Mouse (Mus musculus): ENCODE measurements at regions not wholly inside any gene's neighbourhood (a gene's known extent, or its start where the extent isn't known, plus 50 kb on each side); places are given as distances from the start of the nearest gene placed in this dataset.

DNA sequence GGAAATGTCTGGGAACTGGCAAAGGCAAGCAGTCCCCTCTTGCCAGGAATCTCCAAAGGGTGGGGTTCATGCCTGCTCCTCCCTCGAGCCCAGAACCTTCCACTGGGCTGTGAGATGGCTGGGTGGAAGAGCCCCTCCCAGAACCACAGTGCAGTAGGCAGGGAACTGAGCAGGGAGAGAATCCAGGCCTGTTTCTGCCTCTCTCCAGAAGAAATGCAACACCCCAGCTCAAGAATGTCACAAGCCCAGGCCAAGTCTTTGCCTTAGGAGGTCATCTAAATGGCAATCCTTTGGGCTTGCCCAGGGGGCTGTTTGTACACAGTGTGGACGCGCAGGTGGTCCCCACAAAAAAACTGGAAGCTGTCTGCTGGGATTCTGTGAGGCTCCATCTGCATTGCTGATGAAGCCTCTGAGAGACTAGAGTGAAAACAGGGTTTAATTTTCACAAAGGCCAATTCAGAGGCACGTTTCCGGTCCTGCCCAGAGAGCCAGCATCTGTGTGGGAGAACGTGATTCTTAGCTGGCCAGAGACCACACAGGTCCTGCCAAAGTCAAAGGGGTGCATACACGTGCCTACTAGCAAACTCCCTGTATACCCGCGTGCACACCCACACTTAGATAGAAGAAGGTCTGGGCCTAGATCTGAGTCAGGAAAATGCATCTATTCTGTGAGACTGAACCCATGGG is 129.0 kb downstream of the Hmg20a start:
- Histone ChIP-seq H3K36me3 (no peaks in the 10 kb centered on the region), H3K4me3 (no peak overlapping the region), H3K4me2 (replicated peaks) (no peak overlapping the region), H3K4me1 (peaks cover 8% of the 10 kb centered on the region), H3K27me3 (peaks cover 14% of the 10 kb centered on the region), H3K9me3 (no peaks in the 10 kb centered on the region), H3K27ac (peak overlapping the region; percentile 61), H3K9ac (no peak overlapping the region)
- no peak for ATAC-seq (ENCODE audit: low FRiP score, low read depth)
- 55% methylated on average over 9 of the region's 9 CpGs for WGBS

DNA sequence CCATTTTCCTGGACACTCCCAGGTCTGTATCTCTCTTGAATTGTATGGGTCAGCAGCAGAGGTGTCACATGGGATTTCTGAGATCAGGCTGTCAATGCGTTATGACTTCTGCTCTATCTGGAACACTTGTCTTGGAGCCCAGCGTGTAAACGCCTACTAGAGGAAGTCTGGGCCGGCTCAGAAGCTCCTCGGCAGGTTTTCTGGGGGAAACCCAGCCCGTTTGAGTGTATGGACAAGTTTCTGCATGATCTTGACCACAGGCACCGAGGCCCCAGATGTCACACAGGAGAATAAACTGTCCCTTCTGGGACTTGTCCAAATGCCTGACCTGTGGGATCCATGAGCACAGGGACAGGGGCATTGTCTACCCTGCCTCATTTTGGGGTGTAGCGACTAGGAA is 131.4 kb downstream of the Hmg20a start:
- no peak overlapping the region for H3K27ac ChIP-seq
- no peak overlapping the region for H3K4me3 ChIP-seq
- no peak overlapping the region for H3K9ac ChIP-seq
- ATAC-seq (ENCODE audit: low FRiP score, low read depth) = no peak
- peaks cover 12% of the 10 kb centered on the region for H3K27me3 ChIP-seq
- WGBS = 57% methylated on average over 8 of the region's 8 CpGs
- no peaks in the 10 kb centered on the region for H3K9me3 ChIP-seq
- H3K4me1 ChIP-seq = peaks cover 19% of the 10 kb centered on the region
- H3K36me3 ChIP-seq = no peaks in the 10 kb centered on the region
- no peak overlapping the region for H3K4me2 ChIP-seq (replicated peaks)

DNA sequence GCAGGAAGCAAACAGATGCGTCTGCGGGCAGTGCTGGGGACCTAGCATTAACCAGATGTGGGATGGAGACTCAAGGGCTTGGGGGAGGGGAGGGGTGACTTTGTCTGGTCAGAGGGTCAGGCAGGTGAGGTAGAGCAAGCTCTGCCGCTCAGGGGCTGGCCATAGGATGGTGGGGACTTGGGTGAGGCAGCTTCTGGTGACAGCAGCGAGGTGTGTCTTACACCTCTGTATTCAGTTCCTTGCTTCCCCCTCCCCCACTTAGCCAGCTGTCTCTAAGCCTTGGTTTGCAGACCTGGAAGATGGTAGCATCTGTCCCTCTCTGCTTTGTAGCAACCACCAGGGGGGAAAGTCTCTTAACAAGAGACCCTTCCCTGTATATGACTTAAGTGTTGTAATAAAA is 131.8 kb downstream of the Hmg20a start:
- H3K4me3 ChIP-seq = no peak overlapping the region
- H3K36me3 ChIP-seq = no peaks in the 10 kb centered on the region
- no peak overlapping the region for H3K4me2 ChIP-seq (replicated peaks)
- peaks cover 12% of the 10 kb centered on the region for H3K27me3 ChIP-seq
- peaks cover 19% of the 10 kb centered on the region for H3K4me1 ChIP-seq
- ATAC-seq (ENCODE audit: low FRiP score, low read depth) = no peak
- H3K9me3 ChIP-seq = no peaks in the 10 kb centered on the region
- 37% methylated on average over 4 of the region's 4 CpGs for WGBS
- no peak overlapping the region for H3K27ac ChIP-seq
- no peak overlapping the region for H3K9ac ChIP-seq

DNA sequence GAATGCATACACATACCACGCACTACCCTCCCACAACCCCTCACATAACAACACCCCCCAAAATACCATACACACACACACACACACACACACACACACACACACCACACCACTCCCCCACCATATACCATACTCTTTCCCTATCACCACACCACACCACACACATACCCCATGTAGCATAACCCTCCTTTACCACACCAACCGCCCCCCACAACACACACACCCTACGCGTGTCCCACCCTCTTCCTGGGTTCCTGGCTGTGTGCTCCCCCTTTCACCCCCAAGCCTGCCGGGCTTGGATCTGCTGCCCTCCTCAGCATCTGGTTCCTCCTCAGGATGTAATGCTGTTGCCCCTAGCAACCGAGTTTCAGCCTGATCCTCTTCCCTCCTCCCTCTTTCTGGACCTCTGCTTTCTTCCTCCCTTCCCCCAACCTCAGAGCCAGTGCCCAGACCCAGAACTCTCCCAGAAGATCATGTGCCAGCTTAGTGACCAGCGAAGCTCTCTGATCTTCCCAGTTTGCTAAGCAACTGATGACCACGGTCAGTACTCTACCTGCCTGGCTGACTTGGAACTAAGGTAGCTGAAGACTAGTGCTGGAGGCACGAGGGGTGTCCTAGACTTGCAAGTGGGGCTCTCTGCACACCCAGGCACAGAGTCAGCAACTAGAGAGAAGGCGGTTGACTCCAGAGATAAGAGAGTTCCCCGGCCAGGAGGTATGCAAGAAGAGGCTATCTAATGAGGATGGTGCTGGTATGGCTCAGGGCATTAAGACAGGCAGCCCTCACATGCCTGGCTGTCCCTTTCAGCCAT is 133.2 kb downstream of the Hmg20a start:
- no peak overlapping the region for H3K4me3 ChIP-seq
- H3K27me3 ChIP-seq = peaks cover 11% of the 10 kb centered on the region; the same call in 1 of the 2 replicates
- no peak overlapping the region for H3K9ac ChIP-seq
- no peaks in the 10 kb centered on the region for H3K36me3 ChIP-seq
- 61% methylated on average over 11 of the region's 11 CpGs for WGBS
- no peaks in the 10 kb centered on the region for H3K9me3 ChIP-seq
- no peak; the same call in 1 of the 2 replicates for ATAC-seq (ENCODE audit: low FRiP score, low read depth)
- H3K4me1 ChIP-seq = peaks cover 23% of the 10 kb centered on the region
- H3K27ac ChIP-seq = no peak overlapping the region
- no peak overlapping the region for H3K4me2 ChIP-seq (replicated peaks)

DNA sequence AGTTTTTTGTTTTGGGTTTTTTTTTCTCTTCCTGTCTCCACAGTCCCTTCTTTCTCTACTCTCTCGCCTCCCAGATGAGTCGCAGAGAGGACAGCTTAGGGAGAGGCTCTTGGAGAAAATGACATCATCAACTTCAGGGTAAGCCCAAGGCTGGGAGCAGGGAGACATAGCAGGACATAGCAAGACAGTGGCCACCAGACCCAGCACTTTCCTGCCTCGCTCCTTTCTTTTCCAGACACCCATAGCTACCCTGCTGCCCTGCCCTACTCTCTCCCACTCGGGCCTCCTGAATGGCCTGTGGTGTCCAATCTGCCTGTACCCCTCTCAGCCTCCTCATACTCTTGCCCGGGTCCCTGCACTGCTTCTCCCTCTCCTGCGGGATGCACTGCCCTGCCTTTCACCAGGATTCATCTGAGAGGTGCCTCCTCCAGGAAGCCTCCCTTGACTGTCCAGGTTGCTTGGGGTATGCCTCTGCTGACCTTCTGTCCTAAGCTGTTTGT is 133.8 kb downstream of the Hmg20a start:
- Histone ChIP-seq H3K27ac (no peak overlapping the region), H3K4me1 (peaks cover 26% of the 10 kb centered on the region)
- ATAC-seq (ENCODE audit: low FRiP score, low read depth) = no peak

DNA sequence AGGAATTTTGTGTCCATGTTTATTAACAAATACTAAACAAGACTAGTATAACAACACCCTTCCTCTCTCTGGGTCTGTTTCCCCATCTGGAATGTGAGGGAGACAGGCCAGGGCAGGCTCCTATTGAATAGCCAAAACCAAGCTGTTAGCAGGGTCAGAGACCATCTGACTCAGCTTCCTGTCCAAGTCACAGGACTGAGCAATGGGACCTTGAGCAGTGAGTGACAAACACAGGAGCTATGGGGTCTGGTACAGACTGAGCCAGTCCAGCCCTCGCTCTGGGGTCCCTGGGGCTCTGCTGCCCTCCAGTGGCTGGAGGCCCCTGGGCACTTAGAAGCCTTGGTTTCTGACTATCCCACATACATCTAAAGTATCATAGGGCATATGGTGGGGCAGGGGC is 134.4 kb downstream of the Hmg20a start:
- no peak overlapping the region for H3K9ac ChIP-seq
- no peak overlapping the region for H3K4me3 ChIP-seq
- 17% methylated on average over 1 of the region's 1 CpGs for WGBS
- no peak overlapping the region for H3K4me2 ChIP-seq (replicated peaks)
- peak; percentile 66 for ATAC-seq (ENCODE audit: low FRiP score, low read depth)
- H3K27ac ChIP-seq = no peak overlapping the region
- peaks cover 17% of the 10 kb centered on the region; the same call in 1 of the 2 replicates for H3K27me3 ChIP-seq
- H3K4me1 ChIP-seq = peaks cover 25% of the 10 kb centered on the region
- no peaks in the 10 kb centered on the region for H3K9me3 ChIP-seq
- no peaks in the 10 kb centered on the region for H3K36me3 ChIP-seq

More for the DNA sequence above, 133.8 kb downstream of the Hmg20a start:
- Histone ChIP-seq H3K27me3 (peaks cover 12% of the 10 kb centered on the region; the same call in 1 of the 2 replicates), H3K4me3 (no peak overlapping the region), H3K9ac (no peak overlapping the region), H3K36me3 (no peaks in the 10 kb centered on the region), H3K4me2 (replicated peaks) (no peak overlapping the region), H3K9me3 (no peaks in the 10 kb centered on the region)
- 74% methylated on average over 6 of the region's 6 CpGs for WGBS

DNA sequence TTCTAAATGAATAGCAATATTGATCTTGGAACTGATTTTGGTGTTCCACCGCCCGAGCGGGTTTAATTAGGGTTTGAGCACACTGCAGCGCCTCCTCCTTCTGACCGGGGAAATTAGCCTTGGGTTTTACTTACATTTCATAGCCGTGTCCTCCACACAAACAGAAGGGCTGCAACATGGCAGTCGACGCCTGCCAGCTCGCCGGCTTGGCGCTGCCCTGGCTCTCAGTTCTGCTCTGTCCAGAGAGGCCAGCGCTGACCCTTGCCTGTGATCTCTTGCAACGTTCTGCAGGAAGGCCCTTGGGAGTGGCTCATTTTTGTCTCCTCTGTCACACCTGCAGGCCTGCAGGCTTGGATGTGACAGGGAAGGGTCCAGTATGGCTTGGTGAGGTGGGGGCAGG is 135.2 kb downstream of the Hmg20a start:
- Histone ChIP-seq H3K27me3 (peaks cover 19% of the 10 kb centered on the region; the same call in 1 of the 2 replicates), H3K4me3 (no peak overlapping the region), H3K4me2 (replicated peaks) (no peak overlapping the region), H3K27ac (no peak overlapping the region), H3K36me3 (no peaks in the 10 kb centered on the region), H3K9ac (no peak overlapping the region), H3K4me1 (peaks cover 25% of the 10 kb centered on the region), H3K9me3 (no peaks in the 10 kb centered on the region)
- WGBS = 42% methylated on average over 13 of the region's 13 CpGs
- ATAC-seq (ENCODE audit: low FRiP score, low read depth) = no peak

DNA sequence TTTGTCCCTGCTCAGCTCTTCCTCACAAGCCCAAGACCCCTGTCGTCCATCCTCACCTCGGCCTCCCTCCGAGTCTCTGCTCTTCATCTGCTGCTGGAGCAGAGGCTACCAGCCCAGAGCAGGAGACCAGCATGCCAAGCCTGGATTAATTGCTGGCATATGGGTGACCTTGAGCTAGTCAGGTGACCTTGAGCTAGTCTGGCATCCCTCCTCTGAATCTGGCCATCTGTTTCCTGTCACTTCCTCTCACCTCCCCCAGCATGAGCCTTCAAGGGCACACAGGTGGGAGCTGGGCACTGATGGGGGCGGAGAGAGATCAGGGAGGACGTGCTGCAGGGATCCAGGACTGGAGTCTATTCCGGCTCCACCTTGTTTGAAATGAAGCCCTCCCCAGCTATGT is 135.7 kb downstream of the Hmg20a start:
- ATAC-seq (ENCODE audit: low FRiP score, low read depth) = no peak
- no peak overlapping the region for H3K4me2 ChIP-seq (replicated peaks)
- no peak overlapping the region for H3K27ac ChIP-seq
- no peak overlapping the region for H3K4me3 ChIP-seq
- peaks cover 25% of the 10 kb centered on the region for H3K4me1 ChIP-seq
- H3K9me3 ChIP-seq = no peaks in the 10 kb centered on the region
- H3K36me3 ChIP-seq = no peaks in the 10 kb centered on the region
- 32% methylated on average over 6 of the region's 6 CpGs for WGBS
- no peak overlapping the region for H3K9ac ChIP-seq
- H3K27me3 ChIP-seq = peaks cover 17% of the 10 kb centered on the region; the same call in 1 of the 2 replicates

DNA sequence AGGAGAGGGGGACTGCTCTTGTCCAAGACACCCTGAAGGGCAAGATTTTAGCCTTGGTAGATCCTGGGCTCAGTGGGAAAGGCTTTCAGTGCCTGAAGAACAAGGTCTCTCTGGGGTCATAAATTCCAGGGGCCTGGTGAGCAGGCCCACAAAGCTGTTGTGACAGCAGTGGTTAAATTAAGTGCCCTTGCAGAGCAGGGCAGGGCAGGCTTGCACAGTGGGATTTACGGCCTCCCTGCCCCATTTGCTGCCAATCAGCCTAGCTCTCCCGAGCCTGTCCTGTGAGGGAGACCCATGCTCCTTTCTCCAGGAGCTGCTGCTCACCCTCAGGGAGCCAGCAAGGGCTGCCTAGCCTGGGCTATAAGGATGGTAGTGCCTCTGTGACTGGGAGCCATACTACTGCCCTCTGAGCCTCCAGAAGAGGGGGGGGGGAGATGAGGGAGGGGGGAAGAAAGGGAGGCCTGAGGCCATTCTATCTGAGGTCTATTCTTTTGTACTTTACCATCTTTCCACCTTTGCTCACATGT is 141.3 kb downstream of the Hmg20a start:
- H3K27me3 ChIP-seq = peaks cover 19% of the 10 kb centered on the region; the same call in 1 of the 2 replicates
- H3K4me1 ChIP-seq = peaks cover 25% of the 10 kb centered on the region
- WGBS = 6% methylated on average over 2 of the region's 2 CpGs
- H3K9me3 ChIP-seq = no peaks in the 10 kb centered on the region
- H3K9ac ChIP-seq = no peak overlapping the region
- no peak for ATAC-seq (ENCODE audit: low FRiP score, low read depth)
- H3K27ac ChIP-seq = no peak overlapping the region
- H3K4me2 ChIP-seq (replicated peaks) = no peak overlapping the region
- H3K4me3 ChIP-seq = no peak overlapping the region
- H3K36me3 ChIP-seq = no peaks in the 10 kb centered on the region

DNA sequence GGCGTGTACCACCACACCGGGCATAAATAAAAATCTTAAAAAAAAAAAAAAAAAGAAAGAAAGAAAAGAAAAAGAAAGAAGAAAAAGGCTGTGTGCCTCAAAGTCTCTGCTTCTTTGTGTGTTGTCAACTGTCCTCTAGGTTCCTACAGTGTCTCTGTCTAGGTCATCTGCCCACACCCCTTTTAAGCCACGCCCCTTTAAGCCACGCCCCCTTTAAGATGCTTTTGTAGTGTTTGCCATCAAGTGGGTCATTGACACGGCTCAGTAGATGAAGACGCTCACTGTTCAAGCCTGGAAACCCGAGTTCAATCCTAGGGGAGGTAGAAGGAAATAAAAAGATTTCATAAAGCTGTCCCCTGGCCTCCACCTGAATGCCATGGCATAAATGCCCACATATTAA is 144.0 kb downstream of the Hmg20a start:
- H3K9me3 ChIP-seq = no peaks in the 10 kb centered on the region
- peaks cover 16% of the 10 kb centered on the region for H3K4me1 ChIP-seq

DNA sequence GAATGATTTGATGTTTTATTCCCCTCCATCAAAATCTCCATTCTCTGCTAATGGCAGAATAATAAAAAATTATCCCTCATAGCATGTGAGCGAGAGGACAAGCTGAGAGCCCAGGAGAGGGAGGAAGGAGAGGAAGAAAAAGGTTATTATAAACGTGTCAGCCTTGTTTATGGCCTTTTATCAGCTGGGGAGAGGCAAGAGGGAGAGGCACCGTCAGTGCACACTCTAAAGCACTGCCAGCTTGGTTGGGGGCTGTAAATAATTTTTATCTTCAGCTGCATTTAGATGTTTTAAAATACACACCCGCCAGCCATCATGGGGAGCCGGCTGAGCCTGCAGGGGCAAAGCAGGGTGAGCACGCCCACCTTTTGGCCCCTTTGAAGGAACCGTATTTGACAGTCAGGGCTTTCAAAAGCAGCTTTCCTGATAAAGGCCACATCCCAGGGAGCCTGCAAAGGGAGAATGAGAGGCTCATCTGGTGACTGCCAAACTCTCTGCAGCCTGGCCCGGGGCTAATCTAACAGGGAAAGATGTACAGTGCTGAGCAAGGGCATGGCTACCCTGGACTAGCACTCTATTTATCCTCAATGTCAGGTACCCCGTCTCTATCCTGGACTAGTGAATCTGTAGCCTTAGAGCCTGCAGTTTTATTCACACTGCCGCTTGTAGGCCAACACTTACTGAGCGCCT is 145.8 kb downstream of the Hmg20a start:
- Histone ChIP-seq H3K9ac (no peak overlapping the region), H3K4me3 (no peak overlapping the region), H3K4me1 (peaks cover 16% of the 10 kb centered on the region), H3K27me3 (peaks cover 12% of the 10 kb centered on the region; the same call in 1 of the 2 replicates), H3K4me2 (replicated peaks) (no peak overlapping the region), H3K36me3 (no peaks in the 10 kb centered on the region), H3K9me3 (no peaks in the 10 kb centered on the region), H3K27ac (no peak overlapping the region)
- no peak for ATAC-seq (ENCODE audit: low FRiP score, low read depth)
- WGBS = 17% methylated on average over 11 of the region's 11 CpGs

More for the DNA sequence above, 144.0 kb downstream of the Hmg20a start:
- peaks cover 17% of the 10 kb centered on the region; the same call in 1 of the 2 replicates for H3K27me3 ChIP-seq
- H3K27ac ChIP-seq = no peak overlapping the region
- no peak overlapping the region for H3K4me3 ChIP-seq
- no peak overlapping the region for H3K4me2 ChIP-seq (replicated peaks)
- WGBS = 64% methylated on average over 7 of the region's 7 CpGs
- ATAC-seq (ENCODE audit: low FRiP score, low read depth) = no peak
- no peaks in the 10 kb centered on the region for H3K36me3 ChIP-seq
- no peak overlapping the region for H3K9ac ChIP-seq

Data from limb, embryonic 13.5 days (tissue).